ENCODE assay signal across 16 mouse cellular contexts in the genomic region with DNA sequence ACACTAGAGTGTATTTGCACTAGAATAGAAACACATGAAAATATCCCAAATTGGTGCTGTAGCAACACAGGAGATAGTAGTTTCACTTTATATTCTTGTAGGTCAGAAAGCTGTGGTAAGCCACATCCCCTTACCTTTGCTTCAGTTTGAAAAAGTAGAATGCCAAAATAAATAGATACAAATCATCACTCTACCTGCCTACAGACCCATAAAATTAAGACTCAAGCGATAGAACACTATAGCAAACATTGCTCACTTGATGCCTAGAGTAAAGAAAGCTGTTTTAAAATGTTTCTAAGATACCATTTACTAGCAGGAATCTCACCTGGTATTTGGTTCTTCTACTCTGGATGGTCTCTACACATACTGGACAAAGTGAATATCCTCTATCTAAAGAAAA.
"Had no signal": no experiment of that assay in that cellular context is flagged by ENCODE, and none has a peak within 500 bp of the region (broad histone marks: within the 10 kb centered on the region; RNA-seq: fewer than 3 reads in every experiment).

No protein-coding gene starts in this region.

- DNase-seq: heart, postnatal 10 days; heart, postnatal 14 days; heart, postnatal 36 days; heart, postnatal 4 days; kidney, adult 11 months; kidney, adult 18-20 months; kidney, adult 2 months; kidney, adult 8-10 months; kidney, adult 9 months; kidney, postnatal 10 days; kidney, postnatal 14 days; kidney, postnatal 25 days; kidney, postnatal 36 days; kidney, postnatal 4 days; layer of hippocampus, adult 9-11 months; layer of hippocampus, postnatal 36 days had no signal
